Mouse (Mus musculus) olfactory bulb, adult 2 months (tissue): ENCODE measurements around the gene Frmd6. TPM values are rescaled to one million over a fixed set of nuclear protein-coding genes. Genes with fewer than 3 reads are reported as not detected.

ENCODE experiments used
- H3K27ac ChIP-seq: fragments of 200-500 bp; 2 replicates; pipeline ENCODE4 v1.5.1; 2012; ENCODE audit warnings: low read depth, low read length; ENCODE audit not compliant: insufficient read depth
- H3K4me1 ChIP-seq: fragments of 200-500 bp; 2 replicates; pipeline ENCODE4 v1.6.1; 2012; ENCODE audit warnings: low read length; ENCODE audit not compliant: control insufficient read depth, insufficient read depth
- H3K4me3 ChIP-seq: fragments of 200-500 bp; 2 replicates; pipeline ENCODE4 v1.5.1; 2012; ENCODE audit warnings: mild to moderate bottlenecking, low read depth, low read length, moderate library complexity; ENCODE audit not compliant: insufficient read depth
- CTCF ChIP-seq: fragments of 200-500 bp; IDR thresholded peaks from 2 replicates; pipeline ENCODE4 v1.5.1; 2012; ENCODE audit warnings: low read depth, mild to moderate bottlenecking, low read length, moderate library complexity; ENCODE audit not compliant: insufficient read depth
- POLR2A ChIP-seq: fragments of 200-500 bp; IDR thresholded peaks from 2 replicates; pipeline ENCODE4 v1.6.1; 2012; ENCODE audit warnings: mild to moderate bottlenecking, low read depth, low read length, moderate library complexity; ENCODE audit not compliant: insufficient read depth
- WGBS: fragments of 180-500 bp; shearing (Covaris S2); methylation state at CpG from one replicate; pipeline ENCODE4 v1.1.7; 2018; 5-methylcytosine and 5-hydroxymethylcytosine counted together
- polyA plus RNA-seq: library from polyadenylated mRNA; stranded (reverse); fragments of >200 nt; gene quantifications from 2 replicates; pipeline ENCODE4 v1.2.4, GENCODE M21; 2012; ENCODE audit warnings: low replicate concordance; ENCODE audit not compliant: missing spikeins, insufficient read depth, insufficient read length

The Frmd6 gene
- polyA plus RNA-seq, 1 experiment, result not detected

GRCm38 (mm10) chr12:70867780-70868179 lies 42.5 kb downstream of the Frmd6 start:
- Histone ChIP-seq H3K27ac (no peak overlapping the region), H3K4me3 (no peak overlapping the region), H3K4me1 (peaks cover 16% of the 10 kb centered on the region)
- 15% methylated on average over 3 of the region's 3 CpGs for whole genome bisulfite sequencing
- TF ChIP-seq CTCF (no peak), POLR2A (no peak)

DNA sequence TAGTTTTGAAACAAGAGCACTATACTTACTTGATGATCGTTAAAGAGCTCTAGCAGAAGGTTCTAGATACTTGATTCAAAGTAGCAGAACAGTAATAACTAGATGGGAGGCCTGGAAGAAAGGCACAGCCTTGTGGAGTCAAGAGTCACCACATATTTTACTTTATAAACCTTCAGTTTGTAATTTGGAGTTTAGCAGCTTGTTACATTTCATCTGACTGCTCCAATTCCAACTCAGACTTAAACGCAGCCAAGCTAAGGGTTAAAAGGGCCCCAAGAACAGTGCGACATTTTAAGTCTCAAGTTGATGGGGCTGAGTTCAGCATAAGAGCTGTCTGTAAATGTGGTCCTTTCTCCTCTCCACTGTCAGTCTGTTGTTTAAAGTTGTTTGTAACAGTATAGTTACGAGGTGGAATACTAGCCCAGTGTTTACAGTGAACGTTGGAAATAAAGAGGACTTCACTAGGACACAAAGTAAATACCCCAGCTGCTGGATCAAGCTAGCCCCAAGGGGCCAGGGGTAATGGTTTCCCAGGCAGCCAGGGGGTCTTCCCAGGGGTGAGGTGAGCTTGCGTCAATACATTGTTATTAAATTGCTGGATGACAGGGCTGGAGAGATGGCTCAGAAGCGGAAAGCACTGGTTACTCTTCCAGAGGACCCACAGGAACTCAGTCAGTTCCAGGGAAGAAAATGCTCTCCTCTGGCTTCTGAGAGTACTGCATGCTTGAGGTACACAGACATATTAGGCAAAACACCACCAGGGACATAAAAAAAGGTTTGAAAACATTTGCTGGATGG lies 43.1 kb downstream of the Frmd6 start:
- Histone ChIP-seq H3K4me1 (peaks cover 14% of the 10 kb centered on the region), H3K4me3 (no peak overlapping the region), H3K27ac (no peak overlapping the region; the same call in 1 of the 2 replicates)
- TF ChIP-seq POLR2A, result no peak
- TF ChIP-seq CTCF, result no peak
- 49% methylated on average over 7 of the region's 7 CpGs for WGBS

DNA sequence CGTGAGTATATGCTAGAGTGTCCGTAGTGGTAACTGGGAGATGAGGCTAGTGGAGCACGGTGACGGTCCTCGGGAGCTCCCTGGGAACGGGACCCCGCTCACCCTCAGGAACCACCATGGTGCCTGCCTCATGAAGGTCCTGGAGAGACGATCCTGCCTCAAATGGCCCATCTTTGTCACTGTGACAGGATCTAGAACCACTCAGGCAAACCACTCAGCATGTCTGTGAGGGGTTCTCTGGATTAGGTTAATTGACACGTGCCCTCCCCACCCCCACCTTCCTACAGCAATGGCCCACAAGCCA lies 43.6 kb downstream of the Frmd6 start:
- no peak overlapping the region for H3K4me3 ChIP-seq
- H3K27ac ChIP-seq, result no peak overlapping the region; the same call in 1 of the 2 replicates
- no peak for TF ChIP-seq CTCF
- H3K4me1 ChIP-seq, result peaks cover 10% of the 10 kb centered on the region
- 85% methylated on average over 9 of the region's 9 CpGs for WGBS

DNA sequence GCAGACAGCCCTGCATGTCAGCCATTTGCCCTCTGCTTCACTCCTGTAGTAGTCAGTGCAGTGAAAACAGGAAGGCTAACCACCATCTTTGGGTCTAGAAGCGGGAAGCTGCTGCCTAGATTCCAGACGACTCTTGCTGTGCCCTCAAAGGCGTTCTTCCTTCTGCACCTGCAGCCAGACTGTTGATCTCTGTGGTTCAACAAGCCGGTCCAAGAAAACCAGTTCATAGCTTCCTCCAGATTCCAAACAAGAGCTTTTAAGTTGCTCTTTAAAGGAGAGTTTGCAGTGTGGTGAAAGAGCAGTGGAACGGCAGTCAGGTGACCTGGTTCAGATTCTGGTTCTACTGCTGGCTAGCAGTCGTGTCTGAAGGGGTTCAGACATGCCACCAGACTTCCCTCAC lies 48.2 kb downstream of the Frmd6 start:
- 63% methylated on average over 6 of the region's 6 CpGs for WGBS
- Histone ChIP-seq H3K4me3 (no peak overlapping the region), H3K27ac (no peak overlapping the region), H3K4me1 (peaks cover 8% of the 10 kb centered on the region)
- no peak for TF ChIP-seq POLR2A
- TF ChIP-seq CTCF, result no peak

DNA sequence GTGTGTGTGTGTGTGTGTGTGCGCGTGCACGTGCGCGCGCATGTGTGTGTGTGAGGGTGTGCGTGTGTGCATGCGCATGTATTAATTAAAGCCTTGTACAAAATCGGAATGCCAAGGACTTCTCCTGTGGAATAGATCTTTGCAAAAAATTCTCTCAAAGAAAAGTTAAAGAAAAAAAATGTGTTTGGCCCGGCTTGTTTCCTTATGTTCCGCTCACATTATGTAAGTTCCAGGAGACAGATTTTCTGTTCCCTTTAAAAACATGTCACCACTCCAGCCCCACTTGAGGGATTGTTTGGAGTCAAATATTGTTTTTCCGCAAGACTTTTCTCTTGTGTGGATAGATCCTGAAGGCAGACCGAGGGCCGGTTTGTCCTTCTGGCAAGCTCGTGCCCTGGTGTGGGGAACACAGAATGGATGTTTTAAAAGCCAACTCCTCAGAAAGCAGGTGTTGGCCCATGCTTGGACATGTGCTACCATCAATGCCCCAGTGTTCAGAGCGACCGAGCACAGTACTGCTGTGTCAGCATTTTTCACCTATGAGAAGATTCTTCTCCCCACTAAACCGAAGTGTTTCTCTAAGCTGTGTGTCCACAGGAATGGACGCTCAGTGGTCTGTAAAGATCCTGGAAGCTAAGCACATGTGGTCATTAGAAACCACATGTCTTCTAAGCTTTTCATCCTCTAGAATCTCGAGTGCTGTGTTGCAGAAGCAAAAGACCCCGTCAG lies 51.1 kb downstream of the Frmd6 start:
- H3K27ac ChIP-seq, result no peak overlapping the region

GRCm38 (mm10) chr12:70877926-70878710 lies 52.8 kb downstream of the Frmd6 start:
- no peak overlapping the region for H3K4me3 ChIP-seq
- H3K27ac ChIP-seq, result no peak overlapping the region

More for the DNA sequence above, 51.1 kb downstream of the Frmd6 start:
- WGBS, result 83% methylated on average over 21 of the region's 21 CpGs
- no peak for TF ChIP-seq POLR2A
- no peak for TF ChIP-seq CTCF
- no peak overlapping the region for H3K4me3 ChIP-seq
- H3K4me1 ChIP-seq, result peaks cover 12% of the 10 kb centered on the region

GRCm38 (mm10) chr12:70880396-70880975 lies 55.2 kb downstream of the Frmd6 start:
- peaks cover 22% of the 10 kb centered on the region for H3K4me1 ChIP-seq
- no peak overlapping the region for H3K27ac ChIP-seq
- TF ChIP-seq POLR2A, result no peak
- TF ChIP-seq CTCF, result no peak
- H3K4me3 ChIP-seq, result no peak overlapping the region
- WGBS, result 78% methylated on average over 9 of the region's 9 CpGs

More at GRCm38 (mm10) chr12:70877926-70878710, 52.8 kb downstream of the Frmd6 start:
- TF ChIP-seq POLR2A (no peak), CTCF (no peak)
- 80% methylated on average over 20 of the region's 20 CpGs for WGBS
- H3K4me1 ChIP-seq, result peaks cover 19% of the 10 kb centered on the region

- Histone ChIP-seq H3K4me1 (peaks cover 22% of the 10 kb centered on the region), H3K27ac (no peak overlapping the region), H3K4me3 (no peak overlapping the region)
- TF ChIP-seq CTCF, result no peak
- TF ChIP-seq POLR2A, result no peak
- WGBS, result 65% methylated on average over 12 of the region's 12 CpGs
These were observed 56.0 kb downstream of the Frmd6 start for GRCm38 (mm10) chr12:70881340-70881739.

DNA sequence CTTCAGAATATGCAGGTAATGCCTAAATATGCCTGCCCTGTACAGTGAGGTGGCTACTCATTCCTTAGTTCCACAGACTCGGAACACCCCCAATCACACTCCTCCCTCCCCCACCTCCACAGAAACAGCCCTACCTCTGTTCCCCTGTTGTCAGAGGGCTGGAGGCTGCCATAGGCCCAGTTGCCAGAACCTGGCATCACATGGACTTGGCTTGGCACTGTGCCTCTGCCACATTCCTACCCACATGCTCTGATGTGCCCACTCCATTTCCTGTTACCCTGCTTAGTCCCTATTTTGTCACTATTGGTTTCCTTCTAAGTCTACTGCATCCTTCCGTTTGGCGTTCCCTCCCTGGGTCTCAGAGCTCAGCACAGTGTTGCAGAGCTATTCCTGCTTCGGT lies 56.5 kb downstream of the Frmd6 start:
- no peak overlapping the region for H3K27ac ChIP-seq

More for the DNA sequence above, 56.5 kb downstream of the Frmd6 start:
- Histone ChIP-seq H3K4me1 (peaks cover 22% of the 10 kb centered on the region), H3K4me3 (no peak overlapping the region)
- TF ChIP-seq POLR2A, result no peak
- no peak for TF ChIP-seq CTCF
- WGBS, result 75% methylated on average over 4 of the region's 4 CpGs
